Mouse (Mus musculus): ENCODE measurements around the gene Dst.
A peak's percentile ranks its signal among the peaks of the same experiment; 100 is the strongest.

The Dst gene

DNA sequence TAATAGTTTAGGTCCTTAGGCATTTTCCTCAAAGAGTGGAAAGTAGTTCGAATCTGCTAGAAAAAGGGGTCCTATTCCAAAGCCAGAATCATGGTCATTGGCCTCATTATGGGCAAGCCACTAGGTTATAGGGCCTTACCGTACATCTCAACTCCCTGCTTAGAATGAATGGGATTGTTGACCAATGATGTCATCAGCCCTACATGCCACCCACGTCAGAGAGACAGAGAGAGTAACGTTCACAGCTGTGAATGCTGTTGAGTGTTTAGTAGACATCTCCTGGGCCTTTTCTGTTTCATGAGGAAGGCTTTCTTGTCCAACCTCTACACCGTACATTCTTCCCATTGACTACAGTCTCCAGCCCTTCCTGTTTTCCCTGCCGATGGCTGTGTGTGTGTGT lies 276.2 kb downstream of the Dst start:
- no peak for DNase-seq

DNA sequence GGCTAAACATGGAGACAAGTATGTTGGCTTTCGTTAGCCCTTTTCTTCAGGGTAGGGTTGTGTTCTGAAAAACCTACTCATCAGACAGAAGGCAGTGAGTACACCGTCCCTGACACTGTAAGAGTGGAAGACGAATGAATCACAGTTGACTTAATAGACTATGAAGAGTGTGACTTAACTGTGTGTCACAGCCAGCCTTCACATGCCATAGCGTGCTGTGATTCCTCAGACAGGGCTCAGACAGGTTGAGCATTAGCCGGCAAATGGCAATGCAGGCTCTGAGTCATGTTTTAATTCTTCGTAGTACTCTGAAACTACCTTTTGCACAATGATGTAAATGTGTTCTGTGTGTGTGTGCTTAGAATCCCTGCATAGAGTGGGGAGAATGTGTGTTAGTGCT lies 278.0 kb downstream of the Dst start:
- DNase-seq = no peak

DNA sequence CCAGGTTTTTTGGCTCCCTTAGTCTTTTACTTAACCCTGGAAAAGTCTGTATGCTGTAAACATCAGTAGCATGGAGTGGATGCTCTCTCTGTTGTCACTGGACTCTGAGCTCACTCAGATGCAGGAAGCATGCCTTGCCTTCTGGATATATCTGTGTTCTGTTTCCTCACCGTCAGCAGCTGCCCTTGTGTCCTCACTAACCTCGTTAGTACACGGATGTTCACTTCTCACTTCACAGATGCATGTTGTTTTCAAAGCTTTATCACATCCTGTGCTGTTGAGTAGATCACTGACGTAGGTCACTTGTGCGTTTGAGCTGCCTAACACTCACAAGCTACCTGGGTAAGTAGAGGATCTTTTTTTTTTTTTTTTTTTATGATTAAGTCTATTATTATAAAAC lies 279.5 kb downstream of the Dst start:
- DNase-seq = no peak

DNA sequence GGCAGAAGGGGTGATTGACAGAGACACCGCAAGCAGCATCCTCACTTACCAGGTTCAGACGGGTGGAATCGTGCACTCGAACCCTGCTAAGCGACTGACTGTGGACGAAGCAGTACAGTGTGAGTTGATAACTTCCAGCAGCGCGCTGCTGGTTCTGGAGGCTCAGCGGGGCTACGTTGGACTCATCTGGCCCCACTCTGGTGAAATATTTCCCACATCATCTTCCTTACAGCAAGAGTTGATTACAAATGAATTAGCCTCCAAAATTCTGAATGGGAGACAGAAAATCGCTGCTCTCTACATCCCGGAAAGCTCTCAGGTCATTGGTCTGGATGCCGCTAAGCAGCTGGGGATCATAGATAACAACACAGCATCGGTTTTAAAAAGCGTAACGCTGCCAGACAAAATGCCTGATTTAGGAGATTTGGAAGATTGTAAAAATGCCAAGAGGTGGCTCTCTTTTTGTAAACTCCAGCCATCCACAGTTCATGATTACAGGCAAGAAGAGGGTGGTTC lies 280.8 kb downstream of the Dst start:
- DNase-seq = no peak

DNA sequence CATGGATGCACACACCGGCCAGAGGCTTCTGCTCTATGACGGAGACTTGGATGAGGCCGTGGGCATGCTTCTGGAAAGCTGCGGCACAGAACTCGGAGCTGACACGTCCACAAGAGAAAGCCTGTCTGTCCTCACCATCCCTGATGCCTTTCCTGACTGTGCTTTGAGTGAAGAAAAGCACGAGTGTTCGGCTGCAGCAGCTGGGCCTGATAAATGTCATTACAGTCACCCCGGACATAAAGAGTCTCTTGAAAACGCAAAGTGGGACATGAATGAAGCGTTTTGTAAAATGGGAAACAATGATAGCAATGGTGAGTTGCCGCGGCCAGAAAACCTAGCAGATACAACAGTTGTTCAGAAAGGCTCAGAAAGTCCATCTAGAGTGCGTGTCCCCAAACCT lies 281.3 kb downstream of the Dst start:
- DNase-seq = no peak

DNA sequence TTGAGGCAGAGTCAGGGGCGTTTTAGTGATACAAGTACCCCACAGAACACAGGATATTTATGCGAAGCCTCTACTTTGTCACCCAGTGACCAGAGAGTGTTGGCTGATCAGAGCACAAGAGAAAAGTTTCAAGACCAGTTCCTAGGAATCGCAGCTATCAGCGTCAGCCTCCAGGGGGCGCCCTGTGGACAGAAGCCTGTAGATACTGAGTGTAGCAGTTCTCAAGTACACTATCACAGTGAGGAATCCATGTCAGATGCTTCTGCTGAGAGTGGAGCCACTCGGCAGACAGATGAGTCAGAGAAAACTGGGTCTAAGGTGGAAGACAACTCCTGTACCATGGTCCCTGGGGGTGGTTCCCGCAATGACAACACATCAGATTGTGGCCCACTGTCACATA lies 281.9 kb downstream of the Dst start:
- DNase-seq = peak; percentile 67

DNA sequence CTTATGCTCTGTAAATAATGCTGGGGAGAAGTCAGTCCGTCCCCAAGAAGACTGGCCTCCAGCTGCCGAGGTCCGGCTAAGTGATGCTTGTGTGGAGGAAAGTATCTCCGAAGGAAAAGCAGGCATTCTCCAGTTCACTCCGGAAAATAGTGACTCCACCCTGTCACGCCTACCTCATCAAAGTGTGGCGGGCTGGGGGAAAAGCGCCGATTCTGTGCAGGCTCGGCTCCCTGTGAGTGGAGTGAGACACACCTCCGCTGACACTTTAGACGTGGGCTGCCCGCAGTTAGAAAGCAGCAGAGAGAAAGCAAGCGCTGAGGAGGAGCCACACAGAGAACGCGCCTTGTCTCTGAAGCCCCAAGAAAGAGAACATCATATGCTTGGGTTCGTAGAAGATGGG lies 284.1 kb downstream of the Dst start:
- no peak for DNase-seq

DNA sequence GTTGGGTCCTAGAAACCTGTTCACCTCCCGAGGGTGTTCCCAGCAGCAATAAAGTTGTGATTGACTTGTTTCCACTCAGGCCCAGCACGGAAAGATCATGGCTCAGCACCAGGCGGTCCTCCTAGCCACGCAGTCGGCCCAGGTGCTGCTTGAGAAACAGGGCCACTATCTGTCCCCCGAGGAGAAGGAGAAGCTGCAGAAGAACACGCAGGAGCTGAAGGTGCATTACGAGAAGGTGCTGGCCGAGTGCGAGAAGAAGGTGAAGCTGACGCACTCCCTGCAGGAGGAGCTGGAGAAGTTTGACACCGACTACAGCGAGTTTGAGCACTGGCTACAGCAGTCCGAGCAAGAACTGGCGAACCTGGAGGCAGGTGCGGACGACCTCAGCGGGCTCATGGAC lies 292.8 kb downstream of the Dst start:
- DNase-seq = no peak

DNA sequence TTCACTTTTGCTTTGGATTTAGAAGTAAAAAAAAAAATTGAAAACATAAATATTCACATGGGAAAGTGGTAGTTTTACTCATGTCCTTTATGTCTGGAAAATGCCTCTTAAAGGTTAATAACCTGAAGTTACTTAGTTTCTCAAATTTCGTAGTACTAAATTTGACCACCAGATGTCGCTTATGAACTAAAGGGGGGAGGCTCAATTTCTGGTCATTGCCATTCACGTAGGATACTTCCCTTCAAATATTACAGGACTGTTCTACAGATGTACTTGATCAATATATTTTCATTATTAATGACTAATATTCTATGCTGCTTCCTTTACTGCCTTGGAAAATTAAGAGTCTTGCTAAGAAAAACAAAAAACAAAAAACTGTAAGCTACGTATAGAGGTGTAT lies 293.5 kb downstream of the Dst start:
- no peak for DNase-seq

DNA sequence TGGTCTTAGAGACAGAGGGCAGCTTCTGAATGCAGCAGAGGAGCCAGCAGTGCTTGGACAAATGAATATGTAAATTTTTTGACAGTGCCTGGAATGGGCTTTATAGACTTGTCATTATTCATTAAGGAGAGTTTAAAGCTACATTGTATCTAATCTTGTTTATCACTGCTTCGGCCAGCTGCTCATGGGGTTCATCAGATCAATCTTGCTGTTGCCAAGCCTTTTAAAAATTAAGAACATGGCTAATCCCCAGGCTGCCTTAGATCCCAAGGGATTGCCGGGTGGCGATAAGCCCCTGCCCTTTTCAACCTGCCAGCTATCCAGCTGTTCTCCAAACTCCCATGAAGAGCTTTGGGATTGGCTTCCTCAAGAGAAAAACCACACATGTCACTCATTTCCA lies 303.7 kb downstream of the Dst start:
- no peak for DNase-seq

DNA sequence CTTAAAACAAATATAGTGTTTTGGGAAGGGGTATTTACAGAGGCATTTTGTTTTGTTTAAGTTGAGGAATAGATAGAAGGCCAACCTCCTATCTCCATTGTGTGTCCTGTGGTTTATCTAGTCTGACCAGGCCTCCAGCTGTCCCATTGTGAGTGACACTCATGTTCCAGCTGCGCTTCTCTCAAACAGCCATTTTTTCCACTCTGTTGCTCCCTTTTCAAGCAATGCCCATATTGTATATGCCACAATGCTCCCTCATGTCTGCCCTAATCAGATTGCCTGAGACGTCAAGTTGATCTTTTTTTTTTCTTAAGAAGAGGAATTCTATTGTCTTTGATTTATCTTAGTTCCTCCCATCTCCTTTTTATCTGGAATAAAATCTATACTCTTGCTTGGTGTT lies 308.4 kb downstream of the Dst start:
- DNase-seq = no peak

DNA sequence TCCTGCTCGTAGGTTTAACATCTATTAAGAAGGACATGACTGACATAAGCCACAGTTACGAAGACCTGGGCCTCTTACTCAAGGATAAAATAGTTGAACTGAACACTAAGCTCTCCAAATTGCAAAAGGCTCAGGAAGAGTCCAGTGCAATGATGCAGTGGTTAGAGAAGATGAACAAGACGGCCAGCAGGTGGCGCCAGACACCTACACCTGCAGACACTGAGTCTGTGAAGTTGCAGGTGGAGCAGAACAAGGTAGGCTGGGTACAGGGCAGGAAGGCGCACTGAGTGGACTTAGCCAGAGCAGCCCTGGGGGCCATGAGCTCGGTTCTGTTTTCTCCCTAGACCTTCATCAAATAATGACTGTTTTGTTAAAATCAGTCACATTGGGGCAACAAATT lies 310.3 kb downstream of the Dst start:
- DNase-seq = peak; percentile 78

DNA sequence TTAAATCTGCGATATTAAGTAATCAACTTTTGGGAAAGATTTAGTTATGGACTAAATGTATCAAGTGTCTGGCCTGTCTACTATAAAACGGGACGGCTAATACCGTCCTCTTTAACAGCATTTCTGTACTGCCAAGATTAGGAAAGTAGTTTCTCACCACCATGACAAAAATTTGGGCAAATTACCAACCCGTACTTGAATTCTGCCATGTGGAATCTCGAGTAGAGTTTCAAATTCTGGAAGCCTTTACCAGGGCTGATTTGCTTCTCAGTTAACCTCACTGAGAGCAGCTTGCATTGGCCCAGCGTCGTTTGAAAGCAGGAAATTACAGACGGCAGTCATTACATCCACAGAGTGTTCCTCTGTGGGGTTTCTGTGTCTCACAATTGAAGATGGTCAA lies 310.8 kb downstream of the Dst start:
- DNase-seq = no peak

DNA sequence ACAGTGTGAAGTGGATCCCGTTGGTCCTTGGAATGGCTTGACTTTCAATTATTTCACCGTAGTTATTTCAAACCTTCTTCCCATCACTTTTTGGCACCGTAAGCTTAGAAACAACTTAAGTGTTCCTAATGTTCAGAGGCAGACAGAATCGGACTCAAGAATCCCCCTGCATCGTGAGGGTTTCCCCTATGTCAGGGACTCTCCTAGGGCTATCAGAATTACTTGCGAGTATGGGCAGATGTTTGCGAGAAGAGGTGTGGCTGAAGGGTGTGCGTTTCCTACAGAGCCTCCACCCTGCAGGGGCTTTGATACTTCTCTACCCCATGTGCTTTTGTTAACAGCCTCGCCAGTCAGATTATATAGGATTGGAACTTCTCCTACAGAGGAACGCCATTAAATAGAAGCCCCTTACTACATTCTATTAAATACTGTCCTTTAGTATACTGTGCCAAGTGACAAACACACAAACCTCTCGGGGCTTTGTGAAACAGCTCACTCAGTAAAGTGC lies 312.1 kb downstream of the Dst start:
- DNase-seq = no peak

DNA sequence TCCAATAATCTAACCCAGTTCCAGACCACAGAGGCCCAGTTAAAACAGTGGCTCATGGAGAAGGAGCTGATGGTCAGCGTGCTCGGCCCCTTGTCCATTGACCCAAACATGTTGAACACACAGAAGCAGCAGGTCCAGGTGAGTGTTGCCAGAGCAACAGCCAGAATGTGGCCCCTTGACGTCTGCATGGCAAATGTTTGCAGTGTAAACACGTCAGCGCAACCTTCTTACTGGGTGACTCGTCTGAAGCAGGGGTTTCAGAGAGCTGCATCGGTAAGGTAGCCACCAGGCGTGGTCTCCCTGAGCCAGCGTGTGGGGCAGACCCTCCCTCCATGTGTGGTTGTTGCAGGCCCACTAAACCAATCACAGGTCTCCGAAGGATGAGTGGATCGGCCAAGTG lies 315.8 kb downstream of the Dst start:
- DNase-seq = no peak

DNA sequence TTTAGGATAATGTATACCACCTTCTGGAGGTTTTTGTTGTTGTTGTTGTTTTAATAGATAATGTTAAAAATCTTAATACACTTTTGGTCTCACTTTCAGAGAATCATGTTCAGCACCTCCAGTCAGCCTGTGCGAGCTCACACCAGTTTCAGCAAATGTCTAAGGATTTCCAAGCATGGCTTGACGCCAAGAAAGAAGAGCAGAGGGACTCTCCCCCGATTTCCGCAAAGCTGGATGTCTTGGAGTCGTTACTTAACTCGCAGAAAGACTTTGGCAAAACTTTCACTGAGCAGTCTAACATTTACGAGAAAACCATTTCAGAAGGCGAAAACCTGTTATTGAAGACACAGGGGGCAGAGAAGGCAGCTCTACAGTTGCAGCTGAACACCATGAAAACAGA lies 319.7 kb downstream of the Dst start:
- DNase-seq = no peak

DNA sequence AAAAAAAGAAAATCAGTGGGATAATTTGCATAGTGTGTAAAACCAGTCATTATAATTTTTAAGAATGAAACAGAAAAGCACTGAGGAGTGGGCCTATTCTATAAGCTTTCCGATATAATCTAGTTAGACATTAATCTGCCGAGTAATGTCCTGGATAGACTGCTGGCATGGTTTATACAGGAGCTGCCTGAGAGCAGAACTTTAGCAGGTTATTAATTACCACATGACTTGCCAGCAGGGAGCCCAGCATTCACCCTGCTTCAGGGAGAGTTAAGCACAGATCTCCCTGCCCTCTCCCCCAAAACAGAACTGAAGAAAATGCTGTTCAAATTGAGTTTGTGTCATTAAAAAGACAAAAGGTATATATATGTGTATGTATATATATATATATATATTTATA lies 323.0 kb downstream of the Dst start:
- no peak for DNase-seq

DNA sequence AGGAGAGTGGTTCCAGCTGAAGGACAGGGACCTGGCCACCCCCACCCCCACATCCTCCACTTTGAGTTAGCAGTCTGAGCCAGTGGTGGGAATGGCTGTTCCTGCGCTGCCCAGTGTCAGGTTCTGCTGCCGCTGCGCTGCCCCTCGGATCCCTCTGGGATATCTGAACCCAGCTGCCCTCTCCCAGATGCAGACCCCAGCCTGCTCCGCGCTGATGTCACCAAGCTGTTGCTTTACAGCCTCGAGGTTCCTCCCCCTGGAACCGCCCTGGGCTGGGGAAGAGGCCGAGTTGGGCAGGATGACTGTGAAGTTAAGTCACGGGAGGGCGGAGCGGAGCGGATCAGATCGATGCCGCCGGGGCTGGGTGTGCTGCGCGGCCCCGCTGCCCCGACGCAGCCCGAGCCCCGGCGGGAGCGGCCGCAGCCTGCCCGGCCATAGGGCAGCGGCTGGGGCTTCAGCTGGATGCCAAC lies 328.3 kb downstream of the Dst start:
- DNase-seq = peak; percentile 25

DNA sequence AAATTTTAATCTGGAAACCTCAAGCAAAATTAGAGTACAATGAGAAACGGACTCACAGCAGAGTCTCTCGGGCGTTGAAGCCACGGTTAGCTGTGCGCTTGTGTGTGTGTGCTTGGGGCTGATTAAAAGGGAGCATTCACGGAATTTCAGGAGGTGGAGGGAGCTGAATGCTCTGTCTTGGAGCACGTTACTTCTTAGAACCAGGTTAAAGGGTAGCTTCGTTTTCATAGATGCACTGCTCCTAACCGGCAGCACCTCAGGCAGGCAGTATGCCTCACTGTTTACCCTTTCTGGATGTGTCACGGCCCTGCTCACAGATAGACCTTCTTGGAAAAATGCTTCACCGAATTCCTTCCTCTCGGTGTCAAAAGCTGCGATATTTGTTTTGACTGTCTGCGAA lies 329.2 kb downstream of the Dst start:
- DNase-seq = no peak

DNA sequence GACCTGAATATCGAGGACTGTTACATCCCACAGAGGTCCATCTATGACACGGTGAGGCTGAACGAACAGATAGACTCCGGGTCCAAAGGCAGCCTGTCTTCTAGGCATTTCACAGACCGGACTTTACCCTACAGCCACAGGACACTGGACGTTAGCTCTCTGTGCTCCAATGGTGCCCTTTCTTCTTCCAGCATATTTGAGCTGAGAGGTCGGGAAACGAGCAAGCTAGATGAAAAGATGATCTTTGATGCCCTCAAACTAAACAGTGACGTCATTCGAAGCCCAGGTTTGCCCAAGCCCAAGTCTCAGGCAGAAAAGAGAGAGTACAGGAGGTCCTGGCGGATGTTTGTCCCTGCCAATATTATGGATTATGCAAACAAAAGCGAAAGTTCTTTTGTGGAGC lies 329.7 kb downstream of the Dst start:
- no peak for DNase-seq

DNA sequence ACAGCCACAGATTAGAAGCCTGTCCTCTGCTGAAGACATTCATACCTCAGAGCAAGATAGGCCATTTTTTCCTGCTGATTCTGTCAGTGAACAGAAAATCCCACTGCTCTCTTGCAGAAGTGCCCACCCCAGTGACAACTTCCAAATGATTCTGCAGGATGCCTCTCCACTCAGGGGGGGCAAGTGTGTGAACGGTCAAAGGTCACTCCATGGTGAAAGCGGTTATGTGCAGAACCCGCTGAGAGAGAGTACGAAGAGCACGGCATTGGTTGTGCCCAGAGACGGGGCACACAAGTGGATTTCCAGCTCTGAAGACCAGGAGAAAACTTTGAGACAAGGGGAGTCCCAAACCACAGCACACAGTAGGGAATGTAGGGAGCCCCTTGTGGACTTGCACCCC lies 330.2 kb downstream of the Dst start:
- no peak for DNase-seq

DNA sequence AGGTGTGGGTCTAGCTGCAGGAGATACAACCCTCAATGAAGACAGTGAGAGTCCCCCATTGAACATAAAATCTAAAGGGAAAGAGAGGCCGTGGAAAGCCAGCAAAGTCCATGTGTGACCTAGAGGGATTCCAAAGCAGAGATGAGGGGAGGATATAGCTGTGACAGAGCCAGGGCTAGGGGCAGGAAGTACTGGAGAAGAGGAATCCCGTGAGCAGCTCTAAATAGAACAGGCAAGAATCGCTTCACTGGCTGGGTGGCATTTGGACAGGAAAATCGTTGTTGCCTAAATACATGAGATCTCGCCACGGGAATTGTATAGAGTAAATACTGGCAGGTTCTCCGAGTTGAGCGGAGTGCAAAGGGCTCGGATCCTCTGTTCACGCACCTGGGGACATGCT lies 336.7 kb downstream of the Dst start:
- no peak for DNase-seq

DNA sequence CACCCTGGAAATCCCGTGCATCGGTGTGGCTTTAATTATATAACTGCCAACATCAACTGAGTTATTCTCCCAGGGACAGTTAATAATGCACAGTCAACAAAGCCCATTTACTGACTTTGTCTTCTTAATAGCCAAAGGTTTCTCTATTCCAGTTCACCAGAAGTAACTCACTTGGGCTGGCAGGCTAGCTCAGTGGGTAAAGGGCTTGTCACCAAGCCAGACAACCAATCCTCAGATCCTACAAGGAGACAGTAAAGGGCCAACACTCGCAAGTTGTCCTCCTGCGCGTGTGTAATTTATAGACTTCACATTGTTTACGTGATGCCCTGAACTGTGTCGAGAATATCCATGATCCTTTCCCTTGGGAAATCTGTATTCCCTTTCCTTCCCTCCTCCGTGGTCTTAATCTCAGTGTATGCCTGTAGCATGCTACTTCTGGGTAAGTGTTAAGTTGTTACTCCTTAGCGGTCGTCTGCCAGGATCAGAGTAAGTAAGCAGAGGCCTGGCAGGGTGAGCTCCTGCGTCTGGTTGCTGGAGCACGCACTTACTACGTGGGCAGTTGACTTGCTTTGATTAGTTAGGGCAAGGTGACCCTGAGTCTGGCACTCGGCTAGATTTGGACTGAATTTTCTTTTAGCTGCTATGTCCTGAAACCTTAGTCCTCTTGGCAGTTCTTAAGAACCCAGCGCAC lies 338.1 kb downstream of the Dst start:
- DNase-seq = no peak

DNA sequence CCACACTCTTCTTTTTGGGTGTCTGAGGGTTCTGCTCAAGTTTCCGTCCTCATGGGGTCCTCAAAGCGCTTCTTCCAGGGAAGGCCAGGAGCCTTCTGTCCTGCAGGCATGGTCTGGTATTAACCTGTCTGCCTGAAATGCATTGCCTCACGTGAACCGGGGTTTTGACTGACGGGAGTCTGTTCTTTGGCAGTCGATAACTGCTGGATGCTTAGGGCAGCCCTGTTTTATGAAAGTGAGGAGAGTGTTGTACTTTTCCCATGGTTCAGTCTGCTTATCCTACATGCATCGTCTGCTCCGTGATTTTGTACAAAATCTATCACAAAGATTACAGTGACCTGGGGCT lies 338.6 kb downstream of the Dst start:
- DNase-seq = no peak

DNA sequence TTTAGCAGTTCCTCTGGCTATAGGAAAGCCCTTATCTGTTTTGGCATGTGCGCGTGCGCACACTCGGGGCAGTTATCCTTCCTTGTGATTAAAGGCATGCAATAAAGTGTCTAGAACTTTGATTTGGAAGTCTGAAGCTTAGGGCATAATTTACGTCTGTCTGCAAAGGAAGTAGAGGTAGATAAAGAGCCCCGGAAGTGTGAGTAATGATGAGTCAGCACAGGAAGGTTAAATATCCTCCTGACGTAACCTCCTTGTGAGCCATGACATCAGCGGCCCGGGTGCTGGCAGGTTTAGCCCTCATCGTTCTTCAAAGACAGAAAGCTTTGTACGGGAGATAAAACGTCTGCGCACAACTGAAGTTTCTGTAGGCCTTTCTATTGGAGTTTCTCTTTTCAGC lies 343.1 kb downstream of the Dst start:
- no peak for DNase-seq
